Mouse (Mus musculus) telencephalon, adult 2 months (tissue): ENCODE results near the gene Fam184a.

ENCODE experiments used
- DNase-seq: peaks from one replicate; pipeline ENCODE4 v3.0.0-alpha.2; 2011; ENCODE audit warnings: low read depth, low spot score

Gene Fam184a

DNA sequence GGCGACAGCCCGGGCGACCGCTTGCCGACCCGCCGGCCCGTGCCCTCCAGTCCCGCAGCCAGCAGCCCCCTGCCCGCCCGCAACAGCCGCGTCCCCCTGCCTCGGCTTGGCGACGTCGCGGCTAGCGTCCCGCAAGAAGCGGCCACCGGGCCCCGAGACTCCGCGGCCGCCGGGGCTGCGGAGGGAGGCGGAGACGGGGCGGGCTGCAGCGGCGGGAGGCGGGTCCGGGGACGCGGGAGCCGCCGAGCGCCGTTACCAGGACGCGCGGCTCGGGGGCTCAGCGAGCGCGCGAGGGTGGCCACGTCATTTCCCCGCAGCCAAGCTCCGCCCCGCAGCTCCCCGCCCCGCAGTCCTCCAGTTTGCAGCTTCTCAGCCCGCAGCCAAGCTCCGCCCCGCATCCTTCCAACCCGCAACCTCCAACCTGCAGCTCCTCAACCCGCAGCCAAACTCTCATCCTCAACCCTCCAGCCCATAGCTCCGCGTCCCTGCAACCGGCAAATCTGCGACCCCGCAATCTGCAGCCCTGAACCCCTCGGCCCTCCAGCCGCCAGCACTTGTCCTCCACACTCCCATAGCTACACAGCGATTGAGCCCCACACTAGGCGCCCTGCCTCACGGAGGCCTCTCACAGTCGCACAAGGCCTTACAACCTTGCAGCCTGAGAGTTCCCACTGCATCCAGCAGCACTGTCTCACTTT lies at the start of gene Fam184a:
Gene Fam184a (minus strand): TSS at position 169 of the 698 bp plus-strand sequence.
- DNase-seq = peak; percentile 86

DNA sequence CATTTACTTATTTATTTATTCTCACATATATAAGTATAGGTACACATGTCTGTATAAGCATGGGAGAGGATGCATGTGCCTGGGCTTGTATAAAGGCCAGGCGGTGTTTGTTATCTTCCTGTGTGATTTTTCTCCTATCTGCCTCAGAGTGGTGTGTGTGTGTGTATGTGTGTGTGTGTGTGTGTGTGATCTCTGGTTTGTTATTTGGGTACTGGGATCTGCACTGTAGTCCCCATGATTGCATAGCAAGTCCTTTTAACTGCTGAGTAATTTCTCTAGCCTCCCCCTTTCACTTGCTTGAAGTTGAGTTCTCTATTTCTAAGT lies 45.3 kb upstream of the Fam184a start:
- no peak for DNase-seq

DNA sequence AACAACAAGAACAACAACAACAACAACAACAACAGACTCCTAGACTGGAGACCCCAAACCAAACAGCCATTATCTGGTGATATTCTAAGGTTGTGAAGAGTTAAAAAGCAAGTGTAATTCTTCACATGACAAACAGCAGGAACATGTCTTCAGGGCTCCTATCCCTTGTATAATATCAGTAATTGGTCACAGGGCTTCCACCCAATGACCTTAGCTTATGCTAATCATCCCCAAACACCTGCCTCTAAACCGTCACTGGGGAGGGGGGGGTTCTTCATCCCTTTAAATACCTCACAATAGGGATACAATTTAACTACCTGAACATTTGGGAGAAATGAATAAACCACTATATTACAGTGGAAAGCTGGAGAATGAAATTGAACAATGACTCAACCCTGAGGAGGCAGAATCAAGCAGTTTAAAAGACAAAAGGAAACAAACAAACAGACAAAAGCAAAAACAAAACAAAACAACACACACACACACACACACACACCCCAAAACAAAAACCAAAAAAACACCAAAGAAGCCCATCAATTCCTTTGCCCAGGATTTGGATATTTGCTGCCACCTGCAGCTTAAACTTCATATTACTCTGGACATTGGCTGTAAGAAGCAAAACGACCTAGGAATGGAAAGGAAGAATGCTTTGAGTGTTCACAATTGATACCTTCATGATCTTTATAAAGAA lies 44.8 kb upstream of the Fam184a start:
- DNase-seq = peak; percentile 41

DNA sequence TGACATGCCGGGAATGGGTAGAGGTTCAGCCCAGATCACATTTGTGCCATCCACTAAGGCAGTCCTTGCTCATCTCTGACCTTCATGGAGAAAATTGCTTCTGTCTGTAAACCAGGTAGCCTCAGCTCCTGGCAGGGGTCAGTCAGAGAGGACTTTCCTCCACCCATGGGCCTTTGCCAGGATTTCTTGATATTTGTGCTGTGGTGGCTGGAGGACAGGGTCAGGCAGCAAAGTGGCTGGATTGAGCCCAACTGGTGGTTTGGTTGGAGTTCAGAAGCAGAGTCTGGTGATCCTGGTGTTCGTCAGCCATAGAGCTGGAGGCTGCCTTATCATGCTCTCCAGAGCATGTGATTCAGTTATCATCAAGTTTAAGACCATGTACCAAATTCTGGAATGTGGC lies 40.4 kb upstream of the Fam184a start:
- no peak for DNase-seq

DNA sequence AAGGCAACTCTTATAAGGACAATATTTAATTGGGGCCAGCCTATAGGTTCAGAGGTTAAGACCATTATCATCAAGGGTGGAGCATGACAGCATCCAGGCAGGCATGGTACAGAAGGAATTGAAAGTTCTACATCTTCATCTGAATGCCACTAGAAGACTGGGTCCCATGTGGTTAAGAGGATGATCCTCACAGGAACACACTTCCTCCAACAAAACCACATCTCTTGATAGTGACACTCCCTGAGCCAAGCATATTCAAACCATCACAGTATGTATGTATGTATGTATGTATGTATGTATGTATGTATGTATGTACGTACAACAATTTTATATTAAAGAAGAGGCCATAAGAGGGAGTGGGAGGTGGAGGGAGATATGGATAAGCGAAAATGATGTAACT lies 25.7 kb upstream of the Fam184a start:
- DNase-seq = no peak

DNA sequence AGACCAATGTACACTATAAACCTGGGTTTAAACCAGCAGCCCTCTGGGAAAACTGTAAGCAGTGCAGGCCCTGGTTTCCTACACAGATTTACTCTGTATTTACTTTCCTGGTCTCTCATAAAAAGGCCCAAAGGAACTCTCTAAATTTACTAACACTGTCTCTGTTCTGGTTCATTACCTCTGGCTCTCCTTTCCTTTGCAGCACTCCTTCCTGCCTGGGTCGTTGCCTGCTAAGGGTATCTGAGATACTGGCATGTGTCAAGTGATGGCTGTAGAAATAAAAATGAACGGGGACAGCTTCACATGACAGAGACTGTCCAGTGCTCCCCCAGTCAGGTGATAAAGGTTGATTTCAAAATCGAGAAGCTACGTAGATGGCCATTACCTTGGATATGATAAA lies 21.8 kb upstream of the Fam184a start:
- no peak for DNase-seq

DNA sequence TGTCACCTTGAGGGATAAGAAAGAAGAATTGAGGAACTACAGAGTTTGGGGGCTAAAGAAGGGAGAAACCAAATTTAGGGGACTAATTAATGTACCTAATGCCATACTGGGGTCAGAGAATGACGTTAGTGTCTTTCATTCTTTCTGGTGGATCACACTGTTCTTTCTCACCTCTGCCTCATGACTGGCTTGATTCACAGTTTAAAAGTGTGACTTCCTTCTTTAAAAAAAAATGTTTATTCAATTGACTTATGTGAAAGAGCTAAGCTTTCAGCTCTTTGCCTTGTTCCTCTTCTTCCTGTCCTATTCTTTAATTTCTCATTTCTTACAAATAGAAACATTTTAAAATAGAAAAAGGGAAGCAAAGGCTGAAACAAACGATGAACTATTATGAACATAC lies 20.6 kb upstream of the Fam184a start:
- DNase-seq = no peak

DNA sequence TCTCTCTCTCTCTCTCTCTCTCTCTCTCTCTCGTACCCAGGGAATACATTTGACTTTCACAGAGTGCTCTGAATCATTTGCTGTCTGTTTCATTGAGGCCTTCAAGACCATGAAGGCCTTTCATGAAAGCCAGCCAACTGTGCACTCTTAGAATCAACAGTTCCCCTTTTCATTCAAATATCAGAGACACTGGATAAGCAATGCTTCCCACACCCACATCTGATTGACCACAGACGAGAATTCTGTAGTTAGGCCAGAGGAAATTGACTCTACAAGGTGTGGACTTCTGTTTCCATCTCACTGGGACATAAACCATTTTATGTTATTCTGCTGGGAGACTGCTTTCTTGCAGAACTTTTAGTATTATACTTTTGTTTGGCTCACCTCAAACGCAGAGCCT lies 17.8 kb upstream of the Fam184a start:
- DNase-seq = no peak

DNA sequence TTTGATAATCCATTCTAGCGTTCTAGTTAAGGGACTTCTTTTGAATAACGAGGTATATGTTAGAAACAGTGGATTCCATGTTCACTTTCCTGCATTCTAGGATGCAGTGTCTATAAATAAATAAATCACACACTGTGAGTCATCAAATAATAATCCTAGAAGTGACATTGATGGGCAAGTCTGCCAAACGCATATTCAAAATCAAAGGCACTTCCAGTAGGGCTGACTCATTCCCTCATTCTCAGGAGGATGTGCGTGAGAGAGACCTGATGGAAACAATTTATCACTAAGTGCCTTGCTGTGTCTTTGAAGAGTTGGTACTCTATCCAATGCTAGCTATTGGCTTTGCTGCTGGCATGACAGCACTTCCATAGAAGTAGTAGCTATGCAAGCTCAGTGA lies 14.5 kb upstream of the Fam184a start:
- DNase-seq = no peak

DNA sequence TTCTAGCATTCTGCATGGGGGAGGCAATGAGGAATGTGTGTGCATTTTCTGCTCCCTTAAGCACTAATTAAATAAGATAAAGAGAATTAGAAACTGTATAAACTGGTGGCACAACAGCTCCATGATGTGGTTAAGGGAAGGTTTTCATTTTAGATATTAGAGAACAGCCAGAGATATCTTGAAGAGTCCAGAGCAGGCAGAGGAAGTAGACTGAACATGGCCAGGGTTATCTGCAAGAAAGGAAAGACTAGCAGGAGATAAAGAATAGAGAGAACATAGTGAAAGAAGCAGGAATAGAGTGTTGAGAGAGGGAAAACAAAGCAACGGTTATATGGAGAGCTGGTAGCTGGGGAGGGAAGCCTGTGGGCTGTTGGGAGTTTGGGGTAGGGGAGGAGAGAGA lies 1.8 kb upstream of the Fam184a start:
- no peak for DNase-seq

DNA sequence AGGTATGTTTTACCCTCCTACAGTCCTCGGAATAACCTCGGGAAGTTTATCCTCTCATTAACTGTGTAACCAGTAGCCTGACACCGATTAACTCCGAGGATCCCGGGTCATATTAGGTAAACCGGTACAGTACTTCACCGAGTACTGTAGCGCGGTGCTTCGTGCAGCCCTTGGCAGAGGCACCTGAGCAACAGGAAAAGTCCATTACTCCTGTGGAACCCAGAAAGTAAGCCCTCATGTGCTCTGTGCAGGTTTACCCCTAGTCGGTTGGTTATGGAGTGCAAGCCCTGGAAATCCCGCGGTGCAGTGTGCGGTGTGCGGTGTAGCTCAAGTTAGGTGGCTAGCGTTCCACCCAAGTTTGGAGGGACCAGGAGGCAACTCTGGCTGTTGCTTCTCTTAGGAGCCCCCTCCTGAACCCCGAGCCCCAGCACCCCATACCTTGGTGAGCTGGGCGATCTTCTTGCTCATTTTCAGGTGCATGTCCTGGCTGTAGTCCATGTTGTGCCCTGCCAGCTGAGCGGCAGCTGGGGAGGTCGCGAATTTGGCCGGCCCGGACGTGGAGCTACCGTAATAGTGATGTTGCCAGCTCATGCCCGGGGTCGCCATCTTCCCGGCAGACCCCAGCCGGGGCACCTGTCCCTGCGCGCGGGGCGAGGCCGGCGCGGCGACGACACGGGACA lies 508 bp downstream of the Fam184a start:
- no peak for DNase-seq

DNA sequence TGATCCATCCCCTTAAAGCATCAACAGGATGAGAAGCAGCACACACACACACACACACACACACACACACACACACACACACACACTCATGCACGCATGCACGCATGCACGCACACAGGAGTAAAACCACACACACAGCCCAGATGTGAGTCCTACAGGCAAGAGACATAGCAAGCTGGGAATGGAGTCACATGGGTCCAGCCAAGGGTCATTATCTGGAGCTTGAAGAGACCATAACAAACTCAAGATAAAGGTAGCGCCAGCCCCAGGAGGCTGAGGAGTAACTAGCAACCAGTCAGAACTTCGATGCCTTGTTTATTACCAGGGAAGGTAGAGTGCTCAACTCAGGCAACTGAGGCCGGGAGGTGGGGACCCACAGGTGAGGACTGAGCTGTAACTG lies 4.9 kb downstream of the Fam184a start:
- DNase-seq = no peak

DNA sequence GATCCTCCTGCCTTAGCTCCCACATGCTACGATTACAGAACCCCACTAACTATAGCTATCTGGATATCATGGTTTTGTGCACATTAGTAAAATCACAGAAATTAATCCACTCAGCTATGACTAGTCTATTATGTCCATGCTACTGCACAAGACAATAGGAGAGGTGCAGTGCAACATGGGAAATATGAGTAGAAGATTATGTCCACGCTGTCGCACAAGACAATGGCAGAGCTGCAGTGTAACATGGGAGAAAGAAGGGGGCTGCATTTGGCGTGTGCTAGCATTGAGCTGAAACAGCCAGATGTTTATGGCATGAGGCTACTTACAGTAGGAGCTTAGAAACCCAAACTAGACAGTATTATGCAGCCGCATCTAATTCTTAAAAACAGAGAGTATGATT lies 8.0 kb downstream of the Fam184a start:
- DNase-seq = no peak

DNA sequence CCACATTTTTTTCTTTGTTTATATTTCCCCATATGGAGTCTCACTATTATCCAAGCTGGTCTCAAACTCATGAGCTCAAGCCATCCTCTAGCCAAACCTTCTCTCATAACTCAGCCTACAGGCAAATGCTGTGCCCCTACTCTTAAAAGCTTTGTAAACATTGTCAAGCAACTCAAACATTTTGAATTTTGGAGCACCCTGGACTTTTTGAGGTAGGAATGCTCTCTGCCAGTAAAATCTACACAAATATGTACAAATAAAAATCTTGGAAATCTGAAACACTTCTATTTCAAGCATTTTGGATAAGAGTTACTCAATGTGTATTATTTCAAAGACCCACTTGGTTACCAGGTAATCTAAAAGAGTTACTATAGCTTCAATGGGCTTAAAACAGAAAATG lies 10.9 kb downstream of the Fam184a start:
- no peak for DNase-seq

DNA sequence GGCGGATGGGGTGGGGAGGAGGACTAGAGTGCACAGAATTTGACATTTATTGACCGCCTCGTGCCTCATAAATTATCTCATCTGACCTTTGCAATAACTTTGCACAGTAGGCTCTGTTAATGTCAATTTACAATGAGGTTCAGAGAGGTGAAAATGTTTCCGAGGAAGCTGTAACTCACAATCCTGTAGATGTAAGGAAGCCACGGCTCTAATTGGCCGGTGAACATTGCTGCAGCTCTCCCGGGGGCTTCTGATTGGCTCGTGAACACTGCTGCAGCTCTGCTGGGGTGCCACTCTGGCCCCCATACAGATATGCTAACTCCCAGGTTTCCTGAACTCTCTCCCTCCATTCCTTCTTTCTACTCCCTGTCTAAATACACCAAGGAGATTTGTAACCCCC lies 12.1 kb downstream of the Fam184a start:
- no peak for DNase-seq

DNA sequence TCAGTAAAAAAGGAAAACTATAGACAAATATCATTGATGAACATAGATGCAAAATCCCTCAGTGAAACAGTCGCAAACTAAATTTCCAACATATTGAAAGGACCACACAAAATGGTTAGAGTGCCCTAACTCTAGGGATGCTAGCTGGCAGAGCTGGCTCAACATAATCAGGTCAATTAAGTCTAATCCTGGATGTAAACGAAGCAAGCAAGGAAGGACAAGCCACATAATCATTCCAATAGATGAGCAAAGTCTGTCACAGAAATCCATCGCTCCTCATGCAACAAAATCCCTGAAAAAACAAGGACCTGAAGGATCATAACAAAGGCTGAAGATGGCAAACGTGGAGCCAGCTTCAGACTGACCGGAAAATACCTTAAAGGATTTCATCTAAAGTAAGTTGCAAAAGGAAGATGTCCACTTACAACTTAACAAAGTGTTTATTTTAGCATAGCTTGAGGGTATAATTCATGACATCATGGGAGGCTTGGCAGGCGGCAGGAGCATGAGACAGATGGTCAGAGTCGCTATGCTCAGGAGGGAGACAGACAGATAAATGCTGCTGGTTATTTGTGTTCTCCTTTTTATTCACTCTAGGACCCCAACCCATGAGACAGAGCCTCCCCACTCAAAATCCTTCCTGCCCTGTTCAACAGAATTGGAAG lies 15.6 kb downstream of the Fam184a start:
- no peak for DNase-seq

DNA sequence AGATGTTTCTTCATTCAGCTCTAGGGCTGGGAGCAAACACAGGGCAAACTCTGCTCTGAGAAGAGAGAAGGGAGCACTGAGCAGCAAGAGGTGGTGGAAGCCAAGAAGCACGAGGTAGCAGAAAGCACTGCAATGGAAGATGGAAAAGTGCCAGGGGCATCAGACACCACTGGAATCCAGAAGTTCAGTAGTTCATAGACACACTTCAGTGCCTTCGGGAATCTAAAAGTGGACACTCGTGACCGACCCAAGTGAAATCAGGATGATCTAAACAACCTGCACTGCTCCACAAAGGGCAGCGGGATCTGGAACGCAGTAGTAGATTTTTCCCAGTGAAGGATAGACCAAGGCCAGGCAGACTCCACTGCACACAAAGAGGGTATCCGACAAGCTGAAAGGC lies 18.6 kb downstream of the Fam184a start:
- no peak for DNase-seq

DNA sequence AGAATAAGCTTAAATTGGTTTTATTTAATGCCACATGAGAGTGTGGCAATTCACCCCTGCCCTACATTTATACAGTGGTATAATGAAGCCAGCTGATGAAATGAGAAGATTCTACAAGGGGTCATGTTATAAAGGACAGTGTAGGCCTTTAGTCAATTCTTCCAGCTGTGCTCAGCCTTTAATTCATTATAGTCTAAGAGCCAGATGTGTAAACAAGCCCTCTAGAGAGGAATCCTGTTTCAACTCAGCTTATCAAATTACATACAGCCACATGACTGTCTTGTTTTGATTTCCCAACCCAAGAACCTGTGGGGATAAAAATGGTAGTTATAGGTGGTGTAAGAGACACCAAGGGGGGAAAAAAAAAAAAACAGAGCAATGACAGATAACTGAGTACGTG lies 22.0 kb downstream of the Fam184a start:
- no peak for DNase-seq

DNA sequence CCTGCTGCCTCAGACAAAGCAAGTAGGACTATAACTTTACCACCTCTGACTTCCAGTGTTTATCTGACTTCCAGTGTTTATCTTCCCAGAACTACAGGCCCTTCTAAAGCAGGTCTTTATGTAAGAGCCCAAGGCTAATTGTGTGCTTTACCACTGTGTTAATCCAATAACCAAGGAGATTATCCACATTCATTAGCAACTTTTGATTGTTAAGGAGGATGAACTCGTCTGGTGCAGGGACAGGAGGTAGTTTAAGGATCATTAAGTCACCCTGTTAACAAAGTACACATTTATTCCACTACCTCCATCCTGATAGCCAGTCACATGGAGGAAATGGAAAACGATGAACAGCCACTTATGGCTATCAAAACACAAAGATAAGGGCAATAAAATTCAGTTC lies 25.6 kb downstream of the Fam184a start:
- DNase-seq = no peak

DNA sequence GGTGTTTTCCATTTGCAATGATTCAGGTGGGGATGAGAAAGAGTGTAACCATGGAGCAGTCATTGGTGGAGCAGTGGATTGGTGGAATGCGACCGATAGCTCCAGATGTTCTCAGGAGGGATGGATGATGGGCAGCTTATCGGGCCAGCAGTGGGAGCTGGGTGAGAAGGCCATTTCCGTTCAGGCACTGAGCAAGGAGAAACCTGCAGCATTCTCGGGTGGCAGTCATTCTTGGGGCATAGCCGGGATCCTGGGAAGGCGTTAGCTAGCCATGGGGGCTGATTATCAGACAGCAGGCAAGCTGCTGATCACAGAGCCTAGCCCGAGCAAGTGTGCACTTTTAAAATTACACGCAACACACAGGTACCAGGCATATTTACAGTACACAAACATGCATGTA lies 46.4 kb downstream of the Fam184a start:
- DNase-seq = no peak

DNA sequence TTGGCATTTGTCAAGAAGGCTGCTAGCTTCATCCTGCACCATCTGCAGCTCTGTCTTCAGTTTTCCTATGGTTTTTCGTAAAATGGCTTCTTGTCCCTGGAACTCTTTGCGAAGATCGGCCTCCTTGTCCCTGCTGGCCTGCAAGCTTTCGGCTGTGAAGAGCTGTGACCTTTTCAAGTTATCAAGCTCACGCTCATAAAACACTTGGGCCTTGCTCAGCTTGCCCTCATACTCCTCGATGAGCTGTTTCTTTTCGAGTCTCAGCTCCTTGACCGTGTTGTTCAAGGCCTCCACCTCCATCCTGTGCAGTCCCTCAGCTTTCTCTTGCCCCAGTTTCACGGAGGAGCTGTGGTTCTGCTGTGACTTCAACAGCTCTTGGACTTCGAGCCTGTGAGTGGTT lies 52.4 kb downstream of the Fam184a start:
- no peak for DNase-seq

DNA sequence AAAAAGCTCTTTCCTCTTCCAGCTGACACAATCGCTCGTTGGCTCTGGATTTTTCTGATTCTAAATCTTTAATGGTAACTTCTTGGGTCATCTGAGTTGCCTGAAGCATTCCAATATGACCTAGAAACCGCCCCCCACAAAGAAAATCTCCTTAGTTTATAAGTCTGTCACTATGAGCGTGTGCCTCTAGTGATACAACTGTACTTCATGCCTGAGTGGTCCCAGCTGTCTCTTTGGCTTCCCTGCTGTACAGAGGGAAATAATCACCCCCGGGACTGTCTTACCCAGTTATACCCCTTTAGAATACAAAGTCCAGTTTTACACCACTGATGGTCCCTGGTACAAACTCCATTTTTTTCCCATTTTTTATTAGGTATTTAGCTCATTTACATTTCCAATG lies 56.2 kb downstream of the Fam184a start:
- DNase-seq = no peak

DNA sequence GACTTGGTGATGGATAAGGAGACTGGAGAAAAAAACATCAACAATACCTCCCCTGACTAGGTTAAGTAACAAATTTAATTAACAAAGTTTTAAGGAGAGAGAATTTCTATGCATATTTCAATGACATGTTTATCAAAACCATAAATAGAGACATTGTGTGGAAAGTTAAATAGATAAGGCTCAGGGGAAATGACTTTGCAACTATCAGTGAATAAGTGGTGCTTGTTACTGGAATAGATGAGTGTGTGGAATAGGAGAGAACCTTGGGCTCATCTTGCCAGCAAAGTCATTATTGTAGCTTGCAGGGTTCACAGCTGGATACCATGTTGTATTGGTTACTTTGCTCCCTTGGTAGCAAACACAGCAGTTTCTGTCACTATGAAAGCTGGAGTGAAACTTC lies 59.7 kb downstream of the Fam184a start:
- no peak for DNase-seq
